Mouse (Mus musculus): Measurements from ENCODE around the gene Ciapin1.
"Not testable (repeated sequence)": the region's sequence is repeated elsewhere in the genome, so short reads cannot be mapped to it uniquely, and the experiment has no call there.

The Ciapin1 gene

GRCm38 (mm10) chr8:94857011-94857345 lies 18.8 kb upstream of the Ciapin1 start:
- DNase-seq (ENCODE audit: low spot score) = no peak

- DNase-seq (ENCODE audit: low spot score) = not testable (repeated sequence)
Observed at GRCm38 (mm10) chr8:94854761-94855160, 16.6 kb upstream of the Ciapin1 start.

- DNase-seq (ENCODE audit: low spot score) = no peak
Observed at GRCm38 (mm10) chr8:94850049-94850448, 11.9 kb upstream of the Ciapin1 start.

GRCm38 (mm10) chr8:94841183-94841582 lies 3.0 kb upstream of the Ciapin1 start:
- no peak for DNase-seq (ENCODE audit: low spot score)

GRCm38 (mm10) chr8:94838600-94838999 lies 442 bp upstream of the Ciapin1 start:
- DNase-seq (ENCODE audit: low spot score) = peak; percentile 56

GRCm38 (mm10) chr8:94836456-94837240 lies 1.5 kb downstream of the Ciapin1 start:
- no peak for DNase-seq (ENCODE audit: low spot score)

GRCm38 (mm10) chr8:94835751-94836150 lies 2.4 kb downstream of the Ciapin1 start:
- not testable (repeated sequence) for DNase-seq (ENCODE audit: low spot score)

- not testable (repeated sequence) for DNase-seq (ENCODE audit: low spot score)
Observed at GRCm38 (mm10) chr8:94833901-94834405, 4.2 kb downstream of the Ciapin1 start.

GRCm38 (mm10) chr8:94828284-94828683 lies 9.9 kb downstream of the Ciapin1 start:
- DNase-seq (ENCODE audit: low spot score) = no peak

- no peak for DNase-seq (ENCODE audit: low spot score)
Observed at GRCm38 (mm10) chr8:94826210-94826609, 11.9 kb downstream of the Ciapin1 start.

GRCm38 (mm10) chr8:94825170-94825569 lies 13.0 kb downstream of the Ciapin1 start:
- no peak for DNase-seq (ENCODE audit: low spot score)

GRCm38 (mm10) chr8:94822637-94823560 lies 15.3 kb downstream of the Ciapin1 start:
- peak; percentile 54 for DNase-seq (ENCODE audit: low spot score)

- DNase-seq (ENCODE audit: low spot score) = no peak
Observed at GRCm38 (mm10) chr8:94821381-94821780, 16.8 kb downstream of the Ciapin1 start.

GRCm38 (mm10) chr8:94820553-94820952 lies 17.6 kb downstream of the Ciapin1 start:
- no peak for DNase-seq (ENCODE audit: low spot score)

- no peak for DNase-seq (ENCODE audit: low spot score)
Observed at GRCm38 (mm10) chr8:94819671-94820179, 18.4 kb downstream of the Ciapin1 start.

- DNase-seq (ENCODE audit: low spot score) = no peak
Observed at GRCm38 (mm10) chr8:94817933-94818332, 20.2 kb downstream of the Ciapin1 start.

GRCm38 (mm10) chr8:94814556-94814955 lies 23.6 kb downstream of the Ciapin1 start:
- no peak for DNase-seq (ENCODE audit: low spot score)

GRCm38 (mm10) chr8:94812645-94813098 lies 25.5 kb downstream of the Ciapin1 start:
- peak; percentile 82 for DNase-seq (ENCODE audit: low spot score)

- DNase-seq (ENCODE audit: low spot score) = no peak
Observed at GRCm38 (mm10) chr8:94811654-94812053, 26.5 kb downstream of the Ciapin1 start.

GRCm38 (mm10) chr8:94810855-94811254 lies 27.3 kb downstream of the Ciapin1 start:
- DNase-seq (ENCODE audit: low spot score) = no peak

- DNase-seq (ENCODE audit: low spot score) = no peak
Observed at GRCm38 (mm10) chr8:94810153-94810552, 28.0 kb downstream of the Ciapin1 start, which contains the start of gene Ccl17. Ccl17 (plus strand) TSS chr8:94810453.

- DNase-seq (ENCODE audit: low spot score) = no peak
Observed at GRCm38 (mm10) chr8:94808372-94808771, 29.8 kb downstream of the Ciapin1 start.
